ENCODE assay signal across 28 mouse cellular contexts in genomic region chr1:66821966-66822365, GRCm38 (mm10).
"Had no signal": no experiment of that assay in that cellular context is flagged by ENCODE, and none has a peak within 500 bp of the region (broad histone marks: within the 10 kb centered on the region; RNA-seq: fewer than 3 reads in every experiment).

No protein-coding gene starts in this region.

- H3K4me2 ChIP-seq: limb, embryonic 12.5 days; limb, embryonic 13.5 days; limb, embryonic 15.5 days; liver, embryonic 12.5 days; liver, embryonic 13.5 days; liver, embryonic 15.5 days; lung, embryonic 14.5 days; lung, embryonic 15.5 days; midbrain, embryonic 12.5 days; midbrain, embryonic 13.5 days had no signal

- H3K27me3 ChIP-seq: limb, embryonic 15.5 days; liver, embryonic 12.5 days; liver, embryonic 13.5 days; lung, embryonic 15.5 days; megakaryocyte, embryonic 14.5 days had no signal

- H3K36me3 ChIP-seq: limb, embryonic 10.5 days; limb, embryonic 12.5 days; limb, embryonic 13.5 days; limb, embryonic 15.5 days; liver, embryonic 12.5 days; liver, embryonic 13.5 days; liver, embryonic 15.5 days; midbrain, embryonic 10.5 days; midbrain, embryonic 12.5 days; midbrain, embryonic 13.5 days had no signal

- H3K9ac ChIP-seq: limb, embryonic 12.5 days; limb, embryonic 13.5 days; limb, embryonic 15.5 days; liver, embryonic 12.5 days; liver, embryonic 13.5 days; liver, embryonic 14.5 days; liver, embryonic 15.5 days; lung, embryonic 14.5 days; lung, embryonic 15.5 days; midbrain, embryonic 12.5 days; midbrain, embryonic 13.5 days had no signal

- H3K9me3 ChIP-seq: limb, embryonic 10.5 days; limb, embryonic 12.5 days; limb, embryonic 13.5 days; limb, embryonic 15.5 days; liver, embryonic 12.5 days; liver, embryonic 13.5 days; liver, embryonic 15.5 days; lung, embryonic 15.5 days; megakaryocyte, embryonic 14.5 days; midbrain, embryonic 10.5 days; midbrain, embryonic 12.5 days; midbrain, embryonic 13.5 days had no signal

- ATAC-seq: liver, embryonic 12.5 days; lung, postnatal 0 days; midbrain, embryonic 13.5 days; midbrain, embryonic 16.5 days had no signal

- H3K4me1 ChIP-seq: limb, embryonic 12.5 days; limb, embryonic 15.5 days had no signal

- H3K4me3 ChIP-seq: left cerebral cortex, adult 2 months; limb, embryonic 10.5 days; limb, embryonic 12.5 days; limb, embryonic 13.5 days; limb, embryonic 15.5 days; liver, embryonic 12.5 days; liver, embryonic 13.5 days; liver, embryonic 15.5 days; lung, embryonic 15.5 days; megakaryocyte, embryonic 14.5 days; midbrain, embryonic 10.5 days; midbrain, embryonic 12.5 days; midbrain, embryonic 13.5 days; myocyte had no signal

- H3K27ac ChIP-seq: left cerebral cortex, adult 2 months; limb, embryonic 10.5 days; limb, embryonic 12.5 days; limb, embryonic 13.5 days; limb, embryonic 15.5 days; liver, embryonic 12.5 days; liver, embryonic 13.5 days; liver, embryonic 14.5 days; liver, embryonic 15.5 days; lung, embryonic 15.5 days; macrophage; midbrain, embryonic 10.5 days; midbrain, embryonic 12.5 days; midbrain, embryonic 13.5 days had no signal

- DNase-seq: left cerebral cortex, postnatal 4 days; liver; liver, embryonic 13.5 days; lung, adult 18-20 months; lung, adult 2 months; lung, embryonic 14.5 days; lung, postnatal 10 days; lung, postnatal 14 days; lung, postnatal 36 days; lung, postnatal 4 days; midbrain, embryonic 14.5 days had no signal
